Mouse (Mus musculus) left cerebral cortex, adult 8-10 months (tissue): ENCODE results near the gene Fgf11. TPM values are rescaled to one million over a fixed set of nuclear protein-coding genes. Genes with fewer than 3 reads are reported as not detected.
A peak's percentile ranks its signal among the peaks of the same experiment; 100 is the strongest.

Experiments used
- DNase-seq, 2 experiments: peaks; one replicate each; pipeline ENCODE4 v3.0.0; 2022; ENCODE audit warnings: low spot score in 2 of 2
- total RNA-seq, 4 experiments: library from RNA; stranded (reverse); gene quantifications; 2 replicates each; pipeline ENCODE4 v1.2.4; 2022

The Fgf11 gene
- total RNA-seq, 4 experiments from 2014 or later: 18.8 to 22.3 (median 19.7) TPM

- DNase-seq: no peak
Observed at GRCm38 (mm10) chr11:69784793-69785272, 16.8 kb downstream of the Fgf11 start.

- DNase-seq: no peak
Observed at GRCm38 (mm10) chr11:69781828-69782227, 19.8 kb downstream of the Fgf11 start.

- no peak for DNase-seq
Observed at GRCm38 (mm10) chr11:69778985-69779384, 22.7 kb downstream of the Fgf11 start.

GRCm38 (mm10) chr11:69778258-69778982 lies 23.2 kb downstream of the Fgf11 start:
- DNase-seq: no peak

GRCm38 (mm10) chr11:69777504-69778257 lies 24.0 kb downstream of the Fgf11 start:
- DNase-seq: no peak

GRCm38 (mm10) chr11:69776488-69776887 lies 25.2 kb downstream of the Fgf11 start:
- DNase-seq: no peak

GRCm38 (mm10) chr11:69775716-69776115 lies 25.9 kb downstream of the Fgf11 start:
- no peak for DNase-seq

- no peak for DNase-seq
Observed at GRCm38 (mm10) chr11:69774961-69775360, 26.7 kb downstream of the Fgf11 start.

- no peak for DNase-seq
Observed at GRCm38 (mm10) chr11:69767625-69767909, 34.1 kb downstream of the Fgf11 start.

- DNase-seq: no peak
Observed at GRCm38 (mm10) chr11:69766872-69767624, 34.6 kb downstream of the Fgf11 start.

GRCm38 (mm10) chr11:69766126-69766609 lies 35.5 kb downstream of the Fgf11 start:
- peak in 1 of 2 experiments; percentile 73 for DNase-seq

GRCm38 (mm10) chr11:69765221-69766125 lies 36.2 kb downstream of the Fgf11 start, which contains the start of gene Zbtb4:
TSS of gene Zbtb4 (plus strand) at chr11:69765912.
- DNase-seq: no peak

- DNase-seq: no peak
Observed at GRCm38 (mm10) chr11:69763551-69763950, 38.1 kb downstream of the Fgf11 start.

GRCm38 (mm10) chr11:69761868-69762267 lies 39.8 kb downstream of the Fgf11 start, which contains the start of gene Slc35g3:
TSS of gene Slc35g3 (minus strand) at chr11:69761968.
- no peak for DNase-seq

GRCm38 (mm10) chr11:69760901-69761200 lies 40.8 kb downstream of the Fgf11 start:
- no peak for DNase-seq

- no peak for DNase-seq
Observed at GRCm38 (mm10) chr11:69760160-69760900, 41.3 kb downstream of the Fgf11 start.

GRCm38 (mm10) chr11:69758971-69759721 lies 42.5 kb downstream of the Fgf11 start:
- DNase-seq: peak; percentile 80 to 88

- DNase-seq: peak; percentile 96 to 99
Observed at GRCm38 (mm10) chr11:69758478-69758970, 43.1 kb downstream of the Fgf11 start, which contains the start of gene Polr2a. TSS of gene Polr2a (minus strand) at chr11:69758637.

- DNase-seq: peak; percentile 94 to 99
Observed at GRCm38 (mm10) chr11:69758090-69758456, 43.6 kb downstream of the Fgf11 start.
